Mouse (Mus musculus) small intestine, adult 2 months (tissue): Measurements from ENCODE around the gene Clcn3.

Experiments used
- CTCF ChIP-seq: fragments of 200-500 bp; IDR thresholded peaks from 2 replicates; pipeline ENCODE4 v1.5.1; 2012; ENCODE audit warnings: low read depth, mild to moderate bottlenecking, control low read depth, inconsistent platforms, low read length, moderate library complexity, mixed read lengths; ENCODE audit not compliant: insufficient replicate concordance, insufficient read length; ENCODE audit errors: extremely low read depth
- POLR2A ChIP-seq: fragments of 200-500 bp; IDR thresholded peaks from 2 replicates; pipeline ENCODE4 v1.6.1; 2012; ENCODE audit warnings: low read depth, mild to moderate bottlenecking, control low read depth, inconsistent platforms, low read length, moderate library complexity

GRCm38 (mm10) chr8:60860749-60861148 lies 122.4 kb downstream of the Clcn3 start:
- TF ChIP-seq POLR2A (no peak), CTCF (no peak)
